Mouse (Mus musculus) testis, adult 2 months (tissue): ENCODE measurements at regions not wholly inside any gene's neighbourhood (a gene's known extent, or its start where the extent isn't known, plus 50 kb on each side); places are given as distances from the start of the nearest gene placed in this dataset.
A peak's percentile ranks its signal among the peaks of the same experiment; 100 is the strongest.

Experiments
- H3K27ac ChIP-seq: fragments of 200-500 bp; 2 replicates; pipeline ENCODE4 v1.5.1; 2012; ENCODE audit warnings: low read depth, low read length; ENCODE audit not compliant: control insufficient read depth, insufficient read depth
- H3K27me3 ChIP-seq: fragments of 200-500 bp; 2 replicates; pipeline ENCODE4 v1.6.1; 2012; ENCODE audit warnings: mild to moderate bottlenecking, low read length, moderate library complexity; ENCODE audit not compliant: control insufficient read depth, insufficient read depth
- H3K36me3 ChIP-seq: fragments of 200-500 bp; 2 replicates; pipeline ENCODE4 v1.6.1; 2012; ENCODE audit warnings: mild to moderate bottlenecking, low read length; ENCODE audit not compliant: control insufficient read depth, insufficient read depth
- H3K4me1 ChIP-seq: fragments of 200-500 bp; 2 replicates; pipeline ENCODE4 v1.6.1; 2012; ENCODE audit warnings: low read length; ENCODE audit not compliant: control insufficient read depth, insufficient read depth
- H3K4me3 ChIP-seq: fragments of 200-500 bp; 2 replicates; pipeline ENCODE4 v1.5.1; 2012; ENCODE audit warnings: low read depth, mild to moderate bottlenecking, low read length, moderate library complexity, mixed read lengths; ENCODE audit not compliant: control insufficient read depth
- CTCF ChIP-seq: fragments of 200-500 bp; IDR thresholded peaks from 2 replicates; pipeline ENCODE4 v1.5.1; 2012; ENCODE audit warnings: low read depth, mild to moderate bottlenecking, inconsistent platforms, low read length, moderate library complexity; ENCODE audit not compliant: control insufficient read depth, insufficient read depth, insufficient replicate concordance
- POLR2A ChIP-seq: fragments of 200-500 bp; IDR thresholded peaks from 2 replicates; pipeline ENCODE4 v1.6.1; 2012; ENCODE audit warnings: low read depth, mild to moderate bottlenecking, inconsistent platforms, low read length, moderate library complexity; ENCODE audit not compliant: control insufficient read depth

DNA sequence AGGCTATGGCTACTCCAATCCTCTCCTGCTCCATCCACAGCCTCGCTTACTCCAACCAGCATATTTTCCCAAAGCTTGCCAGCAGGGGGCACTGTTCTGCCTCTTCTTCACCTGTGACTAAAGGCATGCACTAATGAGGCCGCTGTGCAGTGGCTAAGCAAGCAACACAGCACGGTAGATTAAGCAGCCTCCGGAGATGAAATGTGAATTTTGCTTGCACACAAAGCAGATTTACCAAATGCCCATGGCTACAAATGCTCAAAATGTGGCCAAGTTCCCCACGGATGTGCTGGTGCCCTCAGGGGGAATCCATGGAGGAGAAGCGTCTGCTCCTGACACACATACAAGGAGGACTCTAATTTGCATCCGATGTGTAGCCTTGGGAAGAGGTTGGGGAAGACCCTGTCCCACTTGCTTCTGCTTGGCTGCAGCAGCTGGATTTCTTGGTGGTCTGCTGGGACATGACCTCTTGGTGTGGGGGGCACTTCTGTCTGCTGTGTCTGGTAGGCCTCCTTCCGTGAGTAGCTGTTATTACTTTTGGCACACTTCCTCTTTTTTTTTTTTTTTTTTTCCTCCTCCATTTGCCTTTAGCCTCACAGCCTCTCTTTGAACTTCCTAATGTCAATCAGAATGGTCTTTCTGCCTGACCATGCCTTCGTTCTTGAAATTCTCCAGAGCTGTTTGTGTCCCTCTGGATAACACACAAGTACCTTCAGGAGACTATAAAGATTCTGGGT lies 221.1 kb upstream of the Ghitm start:
- no peak overlapping the region for H3K27ac ChIP-seq
- H3K27me3 ChIP-seq, result no peaks in the 10 kb centered on the region
- no peaks in the 10 kb centered on the region for H3K36me3 ChIP-seq
- H3K4me1 ChIP-seq, result no peaks in the 10 kb centered on the region
- TF ChIP-seq POLR2A (no peak), CTCF (peak; percentile 86; the same call in 1 of the 2 replicates)
- no peak overlapping the region for H3K4me3 ChIP-seq

DNA sequence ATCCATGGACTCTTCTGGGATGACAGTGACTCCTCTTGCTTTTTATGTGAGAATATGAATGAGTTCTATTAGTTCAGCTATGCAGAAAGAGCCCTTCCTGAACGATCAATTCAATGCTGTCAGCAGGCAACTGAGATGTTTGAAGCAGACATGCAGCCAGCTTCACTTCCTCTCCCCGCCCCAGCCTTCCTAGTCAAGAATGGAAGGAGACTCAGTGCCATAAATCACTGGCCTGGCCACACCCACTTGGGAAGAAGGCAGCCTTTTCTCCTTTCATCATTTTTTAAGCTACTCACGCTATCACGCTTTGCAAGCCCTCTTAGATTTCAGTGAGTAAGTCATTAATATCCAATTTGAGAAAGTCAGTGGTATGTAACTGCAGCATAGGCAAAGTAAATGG lies 188.3 kb upstream of the Ghitm start:
- Histone ChIP-seq H3K27ac (no peak overlapping the region), H3K4me3 (no peak overlapping the region), H3K4me1 (no peaks in the 10 kb centered on the region), H3K36me3 (no peaks in the 10 kb centered on the region), H3K27me3 (no peaks in the 10 kb centered on the region)
- no peak for TF ChIP-seq CTCF
- no peak for TF ChIP-seq POLR2A

DNA sequence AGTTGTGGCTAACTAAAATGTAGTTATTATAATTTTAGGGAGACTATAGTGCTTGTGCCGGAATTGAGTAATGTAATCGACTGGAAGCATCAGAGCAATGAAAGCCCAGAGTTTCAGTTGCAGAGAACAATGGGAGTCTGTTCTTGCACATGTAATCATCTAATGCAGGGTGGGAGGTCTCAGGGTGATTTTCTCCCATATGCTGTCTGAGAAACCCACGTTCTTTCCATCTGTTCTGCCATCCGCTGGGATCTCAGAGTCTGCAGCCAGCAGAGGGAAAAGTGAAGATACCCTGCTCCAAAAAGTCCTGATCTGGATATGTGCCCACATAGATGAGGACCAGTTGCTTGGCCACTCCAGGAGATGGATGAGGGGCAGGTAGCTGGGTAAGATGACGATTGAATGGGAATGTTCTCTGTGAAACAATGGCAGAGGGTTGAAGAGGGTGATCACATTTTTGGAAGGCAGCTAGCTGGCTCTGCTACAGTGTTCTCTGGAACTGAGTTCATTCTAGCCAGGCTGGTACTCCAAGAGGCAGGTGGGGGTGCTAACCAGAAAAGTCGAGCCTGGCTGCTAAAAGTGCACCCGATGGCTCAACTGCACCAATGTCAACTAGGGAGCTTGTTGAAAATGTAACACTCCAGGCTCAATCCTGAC lies 180.3 kb upstream of the Ghitm start:
- no peaks in the 10 kb centered on the region for H3K4me1 ChIP-seq
- H3K27ac ChIP-seq, result no peak overlapping the region
- H3K36me3 ChIP-seq, result no peaks in the 10 kb centered on the region
- no peak overlapping the region for H3K4me3 ChIP-seq
- H3K27me3 ChIP-seq, result no peaks in the 10 kb centered on the region
- TF ChIP-seq POLR2A (no peak), CTCF (no peak)

DNA sequence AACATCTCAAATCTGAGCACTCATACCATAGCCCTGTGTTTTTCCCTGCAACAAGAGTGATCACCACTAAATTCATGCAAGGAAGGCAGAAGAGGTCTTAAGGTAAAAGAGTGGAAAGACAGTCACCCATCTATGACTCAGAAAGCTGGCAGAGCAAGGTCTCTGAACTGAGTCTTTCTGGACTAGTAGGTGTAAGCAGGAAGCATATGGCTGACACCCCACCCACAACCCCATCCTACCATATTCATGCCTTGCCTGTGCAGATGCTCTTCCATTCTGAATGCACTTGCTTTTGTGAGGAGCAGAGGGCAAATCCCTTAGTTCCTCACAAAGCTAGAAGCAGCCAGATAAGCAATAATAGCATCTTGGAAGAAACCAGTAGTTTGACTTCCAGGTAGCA lies 178.8 kb upstream of the Ghitm start:
- no peak for TF ChIP-seq CTCF
- TF ChIP-seq POLR2A, result no peak
- H3K4me1 ChIP-seq, result no peaks in the 10 kb centered on the region
- no peak overlapping the region for H3K4me3 ChIP-seq
- no peaks in the 10 kb centered on the region for H3K27me3 ChIP-seq
- H3K27ac ChIP-seq, result no peak overlapping the region
- H3K36me3 ChIP-seq, result no peaks in the 10 kb centered on the region

DNA sequence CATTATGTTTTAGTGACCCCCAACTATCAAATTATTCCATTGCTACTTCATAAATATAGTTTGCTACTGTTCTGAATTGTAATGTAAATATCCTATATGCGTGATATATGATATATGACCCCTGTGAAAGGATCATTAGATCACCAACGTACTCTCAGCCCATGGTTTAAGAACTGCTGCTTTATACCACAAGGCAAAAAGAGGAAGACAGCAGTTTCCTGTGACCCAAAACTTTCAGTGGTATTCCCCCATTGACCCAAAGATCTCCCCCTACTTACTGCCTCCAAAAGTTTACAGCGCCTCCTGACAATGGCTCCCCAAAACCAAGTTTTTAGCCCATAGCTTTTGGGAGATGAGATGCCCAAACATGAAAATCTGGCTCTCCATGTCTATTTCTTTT lies 177.8 kb upstream of the Ghitm start:
- no peaks in the 10 kb centered on the region for H3K27me3 ChIP-seq
- no peak overlapping the region for H3K27ac ChIP-seq
- TF ChIP-seq POLR2A (no peak), CTCF (no peak)
- no peaks in the 10 kb centered on the region for H3K4me1 ChIP-seq
- no peak overlapping the region for H3K4me3 ChIP-seq
- no peaks in the 10 kb centered on the region for H3K36me3 ChIP-seq

DNA sequence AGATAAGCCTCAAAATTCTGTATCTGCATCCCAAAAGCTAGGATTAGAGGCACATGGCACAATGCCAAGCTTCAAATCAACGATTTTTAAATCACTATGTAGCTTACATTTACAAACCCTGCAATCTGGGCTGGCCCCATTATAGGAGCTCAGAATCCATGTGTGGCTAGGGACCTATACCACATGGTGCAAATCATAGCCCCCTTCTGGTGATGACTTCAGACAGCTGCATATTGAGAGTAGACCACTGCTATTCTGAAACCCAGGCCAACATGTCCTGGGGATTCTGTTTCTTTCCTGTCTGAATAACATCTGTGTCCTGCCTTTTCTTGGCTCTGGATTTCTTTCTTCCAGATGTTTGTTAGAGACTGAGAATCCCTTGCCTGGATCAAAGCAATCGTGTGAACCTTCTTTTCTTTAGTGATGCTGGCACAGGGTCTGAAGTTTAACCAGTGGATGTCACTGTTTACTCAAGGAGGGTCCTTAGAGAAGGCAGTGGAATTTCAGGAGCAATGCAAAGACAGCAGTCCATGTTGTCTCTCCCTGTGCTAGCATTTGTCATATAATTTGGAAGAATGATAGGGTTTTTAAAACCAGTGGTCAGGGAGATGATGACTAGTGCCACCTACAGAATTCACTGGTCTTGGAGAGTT lies 171.7 kb upstream of the Ghitm start:
- H3K27me3 ChIP-seq, result no peaks in the 10 kb centered on the region
- H3K36me3 ChIP-seq, result no peaks in the 10 kb centered on the region
- H3K4me3 ChIP-seq, result no peak overlapping the region
- H3K4me1 ChIP-seq, result no peaks in the 10 kb centered on the region
- no peak for TF ChIP-seq POLR2A
- no peak for TF ChIP-seq CTCF
- no peak overlapping the region for H3K27ac ChIP-seq

DNA sequence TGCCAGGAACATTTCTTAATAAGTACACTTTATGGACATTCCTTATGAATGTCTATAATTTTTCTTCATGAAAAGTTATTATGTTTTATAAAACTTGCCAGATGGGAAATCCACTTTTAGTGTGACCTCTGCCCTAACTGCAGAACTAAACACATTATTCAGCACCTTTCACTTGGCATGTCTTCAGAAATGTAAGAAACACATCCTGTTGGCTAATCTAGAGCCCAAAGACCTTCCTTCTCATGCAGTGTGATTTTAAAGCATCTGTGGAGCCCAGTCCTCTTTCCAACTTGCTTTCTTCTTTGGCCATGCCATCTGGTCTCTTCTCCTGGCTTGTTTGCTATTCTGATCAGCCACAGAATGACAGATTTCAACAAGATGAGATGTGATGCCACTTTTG lies 163.6 kb upstream of the Ghitm start:
- no peaks in the 10 kb centered on the region for H3K36me3 ChIP-seq
- H3K27me3 ChIP-seq, result no peaks in the 10 kb centered on the region
- TF ChIP-seq CTCF, result no peak
- TF ChIP-seq POLR2A, result no peak
- H3K27ac ChIP-seq, result no peak overlapping the region
- H3K4me1 ChIP-seq, result no peaks in the 10 kb centered on the region
- no peak overlapping the region for H3K4me3 ChIP-seq
